Mouse (Mus musculus) myocyte (in vitro differentiated cells): Measurements from ENCODE around the gene Ddah2. TPM values are rescaled to one million over a fixed set of nuclear protein-coding genes. Genes with fewer than 3 reads are reported as not detected.
A peak's percentile ranks its signal among the peaks of the same experiment; 100 is the strongest.

Experiments
- H3K27me3 ChIP-seq: one replicate; pipeline ENCODE4 v1.6.1; 2011; ENCODE audit not compliant: control insufficient read depth, insufficient read depth, insufficient read length
- H3K36me3 ChIP-seq: one replicate; pipeline ENCODE4 v1.6.1; 2011; ENCODE audit not compliant: control insufficient read depth, insufficient read depth
- H3K4me2 ChIP-seq: one replicate; pipeline ENCODE4 v1.6.1; 2011; ENCODE audit warnings: low read depth, control low read depth
- H3K4me3 ChIP-seq: one replicate; pipeline ENCODE4 v1.5.1; 2011; ENCODE audit warnings: mild to moderate bottlenecking, control low read depth, moderate library complexity
- H3K79me2 ChIP-seq: one replicate; pipeline ENCODE4 v1.6.1; 2011; ENCODE audit not compliant: control insufficient read depth, insufficient read depth
- H3ac ChIP-seq: one replicate; pipeline ENCODE4 v1.6.1; 2011; ENCODE audit not compliant: control insufficient read depth, insufficient read length
- CEBPB ChIP-seq: IDR thresholded peaks from 2 replicates; pipeline ENCODE4 v1.6.1; 2011; ENCODE audit warnings: mild to moderate bottlenecking, moderate library complexity; ENCODE audit not compliant: poor library complexity, insufficient read depth, severe bottlenecking
- E2F4 ChIP-seq: IDR thresholded peaks from one replicate; pipeline ENCODE4 v1.6.1; 2011; ENCODE audit warnings: mild to moderate bottlenecking, control low read depth, moderate library complexity; ENCODE audit not compliant: insufficient read depth
- MAX ChIP-seq: IDR thresholded peaks from one replicate; pipeline ENCODE4 v1.6.1; 2011; ENCODE audit warnings: low read depth, mild to moderate bottlenecking, control low read depth
- MYOD1 ChIP-seq, 3 experiments: IDR thresholded peaks; one replicate each; pipeline ENCODE4 v1.6.1; 2011; ENCODE audit warnings: control low read depth in 2 of 3, low read depth in 2 of 3, mild to moderate bottlenecking in 2 of 3, moderate library complexity in 1 of 3; ENCODE audit not compliant: insufficient read length in 2 of 3, control insufficient read depth in 1 of 3
- MYOG ChIP-seq, 3 experiments: IDR thresholded peaks; one replicate each; pipeline ENCODE4 v1.6.1; 2011; ENCODE audit warnings: control low read depth in 2 of 3, low read depth in 2 of 3, mild to moderate bottlenecking in 2 of 3; ENCODE audit not compliant: insufficient read length in 2 of 3, control insufficient read depth in 1 of 3, insufficient read depth in 1 of 3
- POLR2A ChIP-seq: IDR thresholded peaks from one replicate; pipeline ENCODE4 v1.6.1; 2011; ENCODE audit warnings: low read depth, mild to moderate bottlenecking, control low read depth, moderate library complexity; ENCODE audit not compliant: insufficient read length
- POLR2AphosphoS2 ChIP-seq: IDR thresholded peaks from one replicate; pipeline ENCODE4 v1.6.1; 2011; ENCODE audit warnings: low read depth, control low read depth; ENCODE audit not compliant: insufficient read length
- REST ChIP-seq: IDR thresholded peaks from one replicate; pipeline ENCODE4 v1.6.1; 2011; ENCODE audit warnings: mild to moderate bottlenecking, control low read depth, moderate library complexity; ENCODE audit not compliant: insufficient read depth, insufficient read length
- SRF ChIP-seq: IDR thresholded peaks from one replicate; pipeline ENCODE4 v1.6.1; 2011; ENCODE audit warnings: low read depth; ENCODE audit not compliant: control insufficient read depth, insufficient read length
- TCF12 ChIP-seq: IDR thresholded peaks from one replicate; pipeline ENCODE4 v1.6.1; 2011; ENCODE audit warnings: mild to moderate bottlenecking, control low read depth; ENCODE audit not compliant: poor library complexity, insufficient read depth, severe bottlenecking
- TCF3 ChIP-seq: IDR thresholded peaks from one replicate; pipeline ENCODE4 v1.6.1; 2011; ENCODE audit warnings: low read depth, control low read depth; ENCODE audit not compliant: insufficient read length
- USF1 ChIP-seq: IDR thresholded peaks from one replicate; pipeline ENCODE4 v1.6.1; 2011; ENCODE audit warnings: low read depth, mild to moderate bottlenecking, control low read depth, moderate library complexity
- polyA plus RNA-seq: library from polyadenylated mRNA; unstranded; fragments of >200 nt; fragmentation: generic; extraction: Trizol; gene quantifications from one replicate; pipeline ENCODE4 v1.2.1, GENCODE M21; 2012; ENCODE audit warnings: missing spikeins

Ddah2 gene
- 101 TPM for polyA plus RNA-seq

- TF ChIP-seq REST (no peak), MAX (no peak), TCF3 (no peak), POLR2A (peak; percentile 82), MYOG (IDR thresholded peaks at IDR 0.05; ENCODE audit: control insufficient read depth in 1 of 3, insufficient read depth in 1 of 3, insufficient read length in 2 of 3, low read depth in 2 of 3) (peak in 2 of 3 experiments; percentile 74 to 87), MYOD1 (IDR thresholded peaks at IDR 0.05; ENCODE audit: control insufficient read depth in 1 of 3, insufficient read length in 2 of 3, low read depth in 2 of 3) (peak in 2 of 3 experiments; percentile 71 to 86), E2F4 (no peak), CEBPB (no peak), POLR2AphosphoS2 (peak; percentile 99), USF1 (no peak)
- H3ac ChIP-seq = peak within 1 kb of the TSS; percentile 11
- peaks cover 27% of the 10 kb centered on the region for H3K36me3 ChIP-seq
- no peaks in the 10 kb centered on the region for H3K27me3 ChIP-seq
- H3K4me2 ChIP-seq = peak within 1 kb of the TSS; percentile 72
- H3K4me3 ChIP-seq = peak within 1 kb of the TSS; percentile 65
- H3K79me2 ChIP-seq = peaks cover 11% of the 10 kb centered on the region
These were observed at the start of gene Ddah2 for GRCm38 (mm10) chr17:35058911-35059892. Ddah2 (plus strand) TSS chr17:35059035.

DNA sequence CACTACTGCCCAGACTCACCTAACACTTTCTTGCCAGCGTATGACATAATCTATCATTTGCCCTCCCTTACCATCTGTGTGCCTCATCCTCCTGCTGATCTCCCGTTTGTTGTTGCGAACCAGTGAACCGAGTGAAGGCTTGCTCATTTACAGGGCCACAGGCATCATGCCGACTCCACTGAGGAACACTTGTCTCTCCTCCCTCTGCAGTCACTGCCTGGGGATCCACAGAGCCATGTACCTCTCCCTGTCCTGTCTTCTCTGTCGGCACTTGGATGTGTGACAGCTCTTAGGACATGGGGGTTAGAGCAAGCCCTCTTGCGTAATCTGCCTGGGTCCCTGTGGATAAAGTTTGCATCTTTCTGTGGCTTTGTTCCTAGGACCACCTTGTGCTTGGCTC is 49.2 kb upstream of the Ddah2 start:
- TF ChIP-seq USF1 = no peak
- TF ChIP-seq POLR2AphosphoS2 = no peak
- TF ChIP-seq POLR2A = no peak
- TF ChIP-seq TCF12 = no peak
- TF ChIP-seq SRF = no peak
- TF ChIP-seq MYOD1 (IDR thresholded peaks at IDR 0.05; ENCODE audit: control insufficient read depth in 1 of 3, insufficient read length in 2 of 3, low read depth in 2 of 3) = no peak
- TF ChIP-seq REST = no peak
- TF ChIP-seq TCF3 = no peak
- no peak for TF ChIP-seq MAX
- Histone ChIP-seq H3K4me2 (no peak overlapping the region), H3K36me3 (peaks cover 55% of the 10 kb centered on the region), H3K27me3 (no peaks in the 10 kb centered on the region), H3K79me2 (peaks cover 15% of the 10 kb centered on the region), H3ac (no peak overlapping the region), H3K4me3 (no peak overlapping the region)

DNA sequence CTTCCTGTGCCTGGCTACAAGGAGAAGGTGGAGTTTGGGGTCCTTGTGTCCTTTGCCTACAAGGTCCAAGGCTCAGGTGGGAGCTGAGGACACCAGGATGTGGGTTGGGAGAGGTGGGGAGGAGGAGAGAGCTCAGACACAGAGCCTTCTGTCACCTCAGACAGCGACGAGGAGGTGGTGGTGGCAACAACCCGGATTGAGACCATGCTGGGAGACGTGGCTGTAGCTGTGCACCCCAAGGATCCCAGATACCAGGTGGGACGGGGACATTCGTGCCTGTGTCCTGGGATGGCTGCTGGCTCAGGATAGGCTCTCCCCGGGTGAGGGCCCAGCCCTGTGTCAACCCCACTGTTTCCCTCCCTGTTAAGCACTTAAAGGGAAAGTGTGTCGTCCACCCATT is 47.4 kb upstream of the Ddah2 start:
- TF ChIP-seq TCF12 (no peak), POLR2A (peak; percentile 28)
- Histone ChIP-seq H3K27me3 (no peaks in the 10 kb centered on the region), H3ac (no peak overlapping the region), H3K79me2 (peaks cover 4% of the 10 kb centered on the region), H3K4me3 (no peak overlapping the region), H3K4me2 (no peak overlapping the region), H3K36me3 (peaks cover 39% of the 10 kb centered on the region)

GRCm38 (mm10) chr17:35012430-35012829 is 46.4 kb upstream of the Ddah2 start:
- Histone ChIP-seq H3K4me3 (no peak overlapping the region), H3K36me3 (peaks cover 29% of the 10 kb centered on the region), H3ac (no peak overlapping the region), H3K27me3 (no peaks in the 10 kb centered on the region), H3K4me2 (no peak overlapping the region), H3K79me2 (peaks cover 4% of the 10 kb centered on the region)
- no peak for TF ChIP-seq E2F4
- TF ChIP-seq POLR2A = peak; percentile 19

GRCm38 (mm10) chr17:35013221-35013620 is 45.6 kb upstream of the Ddah2 start:
- peaks cover 23% of the 10 kb centered on the region for H3K36me3 ChIP-seq
- H3K27me3 ChIP-seq = no peaks in the 10 kb centered on the region
- no peak overlapping the region for H3K4me2 ChIP-seq
- TF ChIP-seq CEBPB = no peak
- TF ChIP-seq SRF = no peak
- TF ChIP-seq MYOD1 (IDR thresholded peaks at IDR 0.05; ENCODE audit: control insufficient read depth in 1 of 3, insufficient read length in 2 of 3, low read depth in 2 of 3) = no peak
- no peak for TF ChIP-seq TCF12
- TF ChIP-seq MYOG (IDR thresholded peaks at IDR 0.05; ENCODE audit: control insufficient read depth in 1 of 3, insufficient read depth in 1 of 3, insufficient read length in 2 of 3, low read depth in 2 of 3) = no peak
- no peak for TF ChIP-seq USF1
- TF ChIP-seq POLR2A = no peak
- no peak for TF ChIP-seq REST
- TF ChIP-seq TCF3 = no peak
- no peak for TF ChIP-seq MAX
- TF ChIP-seq E2F4 = no peak
- no peak for TF ChIP-seq POLR2AphosphoS2
- H3K4me3 ChIP-seq = no peak overlapping the region
- H3ac ChIP-seq = no peak overlapping the region
- no peaks in the 10 kb centered on the region for H3K79me2 ChIP-seq
